Mouse (Mus musculus) stomach, postnatal 0 days (tissue): Measurements from ENCODE around the gene Ano8.

Source experiments
- CTCF ChIP-seq: IDR thresholded peaks from 2 replicates; pipeline ENCODE4 v1.5.1; 2016; ENCODE audit warnings: antibody characterized with exemption, low read depth, mild to moderate bottlenecking, moderate library complexity
- EP300 ChIP-seq: optimal IDR thresholded peaks from 2 replicates; pipeline ENCODE3; 2016; ENCODE audit warnings: antibody characterized with exemption

- TF ChIP-seq CTCF, result peak; percentile 50
- no peak for TF ChIP-seq EP300
Measured at GRCm38 (mm10) chr8:71476099-71476940, 9.4 kb downstream of the Ano8 start.
